Mouse (Mus musculus): ENCODE measurements at regions not wholly inside any gene's neighbourhood (a gene's known extent, or its start where the extent isn't known, plus 50 kb on each side); places are given as distances from the start of the nearest gene placed in this dataset.

DNA sequence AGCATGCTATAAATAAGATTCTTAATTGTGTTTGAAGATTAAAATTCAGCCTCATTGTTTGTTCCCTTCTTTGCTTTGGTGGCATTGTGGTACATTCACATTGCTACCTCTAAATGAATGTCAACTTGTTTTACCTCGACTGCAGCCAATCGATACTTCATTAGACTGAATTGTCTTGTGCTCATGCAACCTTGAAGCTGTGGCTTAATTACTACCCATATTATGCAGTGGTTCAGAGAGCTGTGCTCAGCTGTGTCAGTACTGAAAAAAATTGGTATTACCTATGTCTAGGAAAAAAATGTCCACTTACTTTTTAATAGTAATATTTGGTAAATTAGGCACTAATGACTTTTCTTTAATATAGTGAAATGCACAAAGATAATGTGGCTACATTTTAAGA, 1523.6 kb upstream of the Gm8797 start:
- Histone ChIP-seq H3K9ac (ENCODE audit: low read length) (no peak overlapping the region), H3K4me1 (replicated peaks; ENCODE audit: control insufficient read depth, insufficient read depth) (no peaks in the 10 kb centered on the region), H3K9me3 (ENCODE audit: control insufficient read depth, low read length) (no peaks in the 10 kb centered on the region), H3K4me2 (replicated peaks; ENCODE audit: low read depth) (no peak overlapping the region), H3K27me3 (ENCODE audit: control insufficient read depth, insufficient read depth, low read length) (no peaks in the 10 kb centered on the region), H3K27ac (replicated peaks) (no peak overlapping the region), H3K4me3 (ENCODE audit: low read depth, low read length) (no peak overlapping the region), H3K36me3 (ENCODE audit: control insufficient read depth, insufficient read depth, low read length) (no peaks in the 10 kb centered on the region)
- WGBS = 85% methylated on average over 2 of the region's 2 CpGs
- DNase-seq (ENCODE audit: low spot score) (no peak), ATAC-seq (ENCODE audit: low FRiP score, low TSS enrichment) (no peak)
- TF ChIP-seq EP300 (optimal IDR thresholded peaks at IDR 0.05) = no peak
- TF ChIP-seq CTCF (IDR thresholded peaks at IDR 0.05; ENCODE audit: low read depth) = no peak

DNA sequence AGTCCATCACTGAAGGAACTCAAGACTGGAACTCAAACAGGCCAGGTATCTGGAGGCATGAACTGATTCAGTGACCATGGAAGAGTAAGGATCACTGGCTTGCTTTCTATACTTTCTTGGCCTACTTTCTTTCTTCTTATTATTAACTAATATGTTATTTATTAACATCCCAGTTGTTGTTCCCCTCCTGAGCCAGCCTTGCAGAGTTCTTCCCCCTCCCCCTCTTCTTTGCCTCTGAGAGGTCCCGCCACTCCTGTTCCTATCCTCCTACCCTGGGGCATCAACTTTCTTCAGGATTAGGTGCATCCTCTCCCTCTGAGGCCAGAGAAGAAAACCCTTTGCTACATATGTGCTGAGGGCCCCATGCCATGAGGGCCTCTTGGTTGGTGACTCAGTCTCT, 1479.2 kb upstream of the Gm8797 start:
- Histone ChIP-seq H3K9me3 (ENCODE audit: control insufficient read depth, low read length) (no peaks in the 10 kb centered on the region), H3K4me2 (replicated peaks; ENCODE audit: low read depth) (no peak overlapping the region), H3K4me3 (ENCODE audit: low read depth, low read length) (no peak overlapping the region), H3K4me1 (replicated peaks; ENCODE audit: control insufficient read depth, insufficient read depth) (no peaks in the 10 kb centered on the region), H3K27ac (replicated peaks) (no peak overlapping the region), H3K27me3 (ENCODE audit: control insufficient read depth, insufficient read depth, low read length) (no peaks in the 10 kb centered on the region), H3K9ac (ENCODE audit: low read length) (no peak overlapping the region), H3K36me3 (ENCODE audit: control insufficient read depth, insufficient read depth, low read length) (no peaks in the 10 kb centered on the region)
- WGBS = 76% methylated on average over 1 of the region's 1 CpGs
- TF ChIP-seq EP300 (optimal IDR thresholded peaks at IDR 0.05) (no peak), CTCF (IDR thresholded peaks at IDR 0.05; ENCODE audit: low read depth) (no peak)
- ATAC-seq (ENCODE audit: low FRiP score, low TSS enrichment) (no peak), DNase-seq (ENCODE audit: low spot score) (no peak)

DNA sequence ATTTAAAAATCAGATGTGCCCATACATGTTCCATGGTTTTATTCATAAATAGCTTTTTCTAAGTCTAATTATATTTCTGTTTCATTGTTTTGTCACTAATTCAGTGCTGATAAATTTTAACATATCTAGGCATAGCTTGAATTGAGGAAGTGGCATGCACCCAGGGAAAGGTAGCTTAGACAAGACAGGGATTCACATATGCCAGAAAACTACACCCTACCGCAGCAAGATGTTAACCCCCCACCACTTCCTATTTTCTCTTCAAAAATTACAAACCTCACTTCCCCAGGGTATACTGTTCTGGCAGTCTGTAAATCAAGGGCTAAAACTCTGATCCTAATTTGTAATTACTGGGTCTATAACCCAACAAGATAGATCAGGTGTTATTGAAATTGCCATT, 1476.0 kb upstream of the Gm8797 start:
- Histone ChIP-seq H3K4me1 (replicated peaks; ENCODE audit: control insufficient read depth, insufficient read depth) (no peaks in the 10 kb centered on the region), H3K27me3 (ENCODE audit: control insufficient read depth, insufficient read depth, low read length) (no peaks in the 10 kb centered on the region), H3K9me3 (ENCODE audit: control insufficient read depth, low read length) (no peaks in the 10 kb centered on the region), H3K9ac (ENCODE audit: low read length) (no peak overlapping the region), H3K36me3 (ENCODE audit: control insufficient read depth, insufficient read depth, low read length) (no peaks in the 10 kb centered on the region), H3K4me2 (replicated peaks; ENCODE audit: low read depth) (no peak overlapping the region), H3K4me3 (ENCODE audit: low read depth, low read length) (no peak overlapping the region), H3K27ac (replicated peaks) (no peak overlapping the region)
- TF ChIP-seq CTCF (IDR thresholded peaks at IDR 0.05; ENCODE audit: low read depth) = no peak
- TF ChIP-seq EP300 (optimal IDR thresholded peaks at IDR 0.05) = no peak
- 70% methylated on average over 1 of the region's 1 CpGs for WGBS
- DNase-seq (ENCODE audit: low spot score) (no peak), ATAC-seq (ENCODE audit: low FRiP score, low TSS enrichment) (no peak)

DNA sequence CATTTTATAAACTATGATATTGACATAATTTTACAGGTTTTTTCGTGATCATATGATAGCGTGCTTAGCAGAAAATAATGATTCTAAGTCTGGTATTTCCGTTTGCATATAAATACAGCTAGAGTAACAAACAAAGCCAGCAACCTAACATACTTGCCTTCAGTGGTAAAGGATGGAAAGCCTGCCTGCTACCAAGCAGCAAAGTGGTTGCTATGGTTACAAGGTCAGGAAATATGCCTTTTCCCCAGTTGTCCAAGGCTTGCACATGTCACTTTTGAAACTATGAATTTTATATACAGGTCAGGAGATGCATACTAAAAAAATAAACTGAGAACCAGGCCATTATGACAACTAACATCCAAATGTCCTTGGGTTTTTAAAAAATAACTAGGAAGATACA, 1472.6 kb upstream of the Gm8797 start:
- H3K9me3 ChIP-seq (ENCODE audit: control insufficient read depth, low read length) = no peaks in the 10 kb centered on the region
- no peak for TF ChIP-seq CTCF (IDR thresholded peaks at IDR 0.05; ENCODE audit: low read depth)
- TF ChIP-seq EP300 (optimal IDR thresholded peaks at IDR 0.05) = no peak
- no peak overlapping the region for H3K4me2 ChIP-seq (replicated peaks; ENCODE audit: low read depth)
- no peaks in the 10 kb centered on the region for H3K27me3 ChIP-seq (ENCODE audit: control insufficient read depth, insufficient read depth, low read length)
- H3K4me1 ChIP-seq (replicated peaks; ENCODE audit: control insufficient read depth, insufficient read depth) = no peaks in the 10 kb centered on the region
- no peak overlapping the region for H3K4me3 ChIP-seq (ENCODE audit: low read depth, low read length)
- ATAC-seq (ENCODE audit: low FRiP score, low TSS enrichment) = no peak
- 60% methylated on average over 3 of the region's 3 CpGs for WGBS
- no peak for DNase-seq (ENCODE audit: low spot score)
- no peak overlapping the region for H3K27ac ChIP-seq (replicated peaks)
- H3K36me3 ChIP-seq (ENCODE audit: control insufficient read depth, insufficient read depth, low read length) = no peaks in the 10 kb centered on the region
- H3K9ac ChIP-seq (ENCODE audit: low read length) = no peak overlapping the region

DNA sequence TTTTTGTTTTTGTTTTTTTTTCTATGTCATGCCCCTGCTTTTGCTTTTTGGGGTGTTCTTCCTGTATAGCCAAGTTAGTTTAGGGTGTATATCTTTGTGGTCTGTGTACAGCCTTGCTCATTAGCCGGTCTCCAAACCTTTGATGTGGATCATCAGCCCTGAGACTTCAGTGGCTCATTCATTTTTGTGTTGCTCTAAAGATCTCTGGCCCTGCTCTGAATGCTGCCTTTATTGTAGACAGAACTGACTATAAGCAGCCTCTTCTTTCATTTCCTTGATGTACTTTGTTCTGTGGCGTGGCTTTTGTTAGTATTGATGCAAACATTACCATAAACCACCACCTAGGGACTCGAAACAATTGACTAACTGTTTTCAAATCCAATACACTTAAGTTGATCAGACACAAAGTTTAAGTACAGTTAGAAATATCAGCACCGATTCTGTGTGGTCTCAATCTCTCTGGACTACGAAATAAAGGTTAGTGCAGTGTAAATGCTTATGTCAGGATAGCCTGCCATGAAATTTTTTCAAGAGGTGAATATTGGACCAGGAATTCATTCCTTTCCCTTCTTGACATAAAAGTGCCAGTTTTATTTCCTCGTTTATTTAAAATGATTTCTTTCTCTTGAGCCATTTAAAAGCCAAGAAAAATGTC, 1470.1 kb upstream of the Gm8797 start:
- H3K4me1 ChIP-seq (replicated peaks; ENCODE audit: control insufficient read depth, insufficient read depth) = no peaks in the 10 kb centered on the region
- DNase-seq (ENCODE audit: low spot score) (no peak), ATAC-seq (ENCODE audit: low FRiP score, low TSS enrichment) (no peak)
- H3K9me3 ChIP-seq (ENCODE audit: control insufficient read depth, low read length) = no peaks in the 10 kb centered on the region
- 56% methylated on average over 6 of the region's 6 CpGs for WGBS
- H3K36me3 ChIP-seq (ENCODE audit: control insufficient read depth, insufficient read depth, low read length) = no peaks in the 10 kb centered on the region
- no peak overlapping the region for H3K27ac ChIP-seq (replicated peaks)
- no peak overlapping the region for H3K4me3 ChIP-seq (ENCODE audit: low read depth, low read length)
- TF ChIP-seq CTCF (IDR thresholded peaks at IDR 0.05; ENCODE audit: low read depth) (no peak), EP300 (optimal IDR thresholded peaks at IDR 0.05) (no peak)
- no peak overlapping the region for H3K9ac ChIP-seq (ENCODE audit: low read length)
- H3K27me3 ChIP-seq (ENCODE audit: control insufficient read depth, insufficient read depth, low read length) = no peaks in the 10 kb centered on the region
- no peak overlapping the region for H3K4me2 ChIP-seq (replicated peaks; ENCODE audit: low read depth)

DNA sequence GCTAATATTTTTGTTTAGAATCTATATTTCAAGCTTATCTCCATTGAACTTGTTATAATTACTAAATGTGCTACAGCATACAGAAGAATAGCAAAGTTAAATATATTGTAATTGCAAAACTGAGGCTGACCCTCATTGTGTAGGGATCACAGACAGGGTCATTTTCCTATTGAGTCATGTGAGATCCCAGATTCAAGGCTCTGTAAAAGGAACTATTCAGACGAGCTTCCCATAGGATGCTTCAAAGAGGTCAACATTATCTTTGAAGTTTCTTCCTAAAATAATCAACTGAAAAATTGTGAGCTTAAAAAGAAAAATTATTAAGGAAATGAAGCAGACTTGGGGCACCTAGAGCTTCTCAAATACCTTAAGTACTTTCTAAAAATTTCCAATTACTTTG, 1469.5 kb upstream of the Gm8797 start:
- Histone ChIP-seq H3K27me3 (ENCODE audit: control insufficient read depth, insufficient read depth, low read length) (no peaks in the 10 kb centered on the region), H3K4me3 (ENCODE audit: low read depth, low read length) (no peak overlapping the region), H3K4me1 (replicated peaks; ENCODE audit: control insufficient read depth, insufficient read depth) (no peaks in the 10 kb centered on the region), H3K36me3 (ENCODE audit: control insufficient read depth, insufficient read depth, low read length) (no peaks in the 10 kb centered on the region), H3K4me2 (replicated peaks; ENCODE audit: low read depth) (no peak overlapping the region), H3K9ac (ENCODE audit: low read length) (no peak overlapping the region), H3K9me3 (ENCODE audit: control insufficient read depth, low read length) (no peaks in the 10 kb centered on the region), H3K27ac (replicated peaks) (no peak overlapping the region)
- DNase-seq (ENCODE audit: low spot score) = no peak
- no peak for ATAC-seq (ENCODE audit: low FRiP score, low TSS enrichment)
- WGBS = 45% methylated on average over 1 of the region's 1 CpGs
- no peak for TF ChIP-seq EP300 (optimal IDR thresholded peaks at IDR 0.05)
- TF ChIP-seq CTCF (IDR thresholded peaks at IDR 0.05; ENCODE audit: low read depth) = no peak
